Mouse (Mus musculus) cortical plate, adult 2 months (tissue): ENCODE data around the gene Slc46a1.

Source experiments
- CTCF ChIP-seq: fragments of 200-500 bp; IDR thresholded peaks from 2 replicates; pipeline ENCODE4 v1.5.1; 2011; ENCODE audit warnings: mild to moderate bottlenecking, control low read depth, low read length; ENCODE audit not compliant: insufficient read depth; ENCODE audit errors: extremely low read depth
- POLR2A ChIP-seq: fragments of 200-500 bp; IDR thresholded peaks from 2 replicates; pipeline ENCODE4 v1.6.1; 2011; ENCODE audit warnings: mild to moderate bottlenecking, low read length, control low read depth; ENCODE audit not compliant: insufficient read depth; ENCODE audit errors: extremely low read depth

- TF ChIP-seq POLR2A (no peak), CTCF (no peak)
Observed at GRCm38 (mm10) chr11:78448242-78448641, 17.3 kb upstream of the Slc46a1 start.
